In genomic region chr9:22438826-22439225, GRCm38 (mm10) we compare ENCODE assay signal across 1 mouse cellular context.
TF ChIP-seq lines count a peak whose summit lies in the region.

No protein-coding gene starts in this region.

TF ChIP-seq in CH12.LX, 34 proteins besides CTCF, POLR2A, EP300 and RAD21:
- no peak for TF ChIP-seq ELF1 (IDR thresholded peaks at IDR 0.05; ENCODE audit: low read depth, low read length)
- no peak for TF ChIP-seq CHD1 (IDR thresholded peaks at IDR 0.05; ENCODE audit: low read depth, low read length)
- no peak for TF ChIP-seq ZKSCAN1 (IDR thresholded peaks at IDR 0.05; ENCODE audit: borderline replicate concordance, low read depth, low read length)
- TF ChIP-seq GABPA (IDR thresholded peaks at IDR 0.05; ENCODE audit: insufficient replicate concordance, low read depth, low read length): no peak
- TF ChIP-seq JUND (conservative IDR thresholded peaks at IDR 0.05; ENCODE audit: low read depth, low read length): no peak
- TF ChIP-seq TBP (conservative IDR thresholded peaks at IDR 0.05; ENCODE audit: low read depth, low read length): no peak
- no peak for TF ChIP-seq HCFC1 (IDR thresholded peaks at IDR 0.05; ENCODE audit: low read depth, low read length)
- no peak for TF ChIP-seq MEF2A (IDR thresholded peaks at IDR 0.05; ENCODE audit: borderline replicate concordance, low read depth, low read length)
